Mouse (Mus musculus) small intestine, adult 2 months (tissue): ENCODE data around the gene Rsph3b.

Source experiments
- CTCF ChIP-seq: fragments of 200-500 bp; IDR thresholded peaks from 2 replicates; pipeline ENCODE4 v1.5.1; 2012; ENCODE audit warnings: low read depth, mild to moderate bottlenecking, control low read depth, inconsistent platforms, low read length, moderate library complexity, mixed read lengths; ENCODE audit not compliant: insufficient replicate concordance, insufficient read length; ENCODE audit errors: extremely low read depth
- POLR2A ChIP-seq: fragments of 200-500 bp; IDR thresholded peaks from 2 replicates; pipeline ENCODE4 v1.6.1; 2012; ENCODE audit warnings: low read depth, mild to moderate bottlenecking, control low read depth, inconsistent platforms, low read length, moderate library complexity

DNA sequence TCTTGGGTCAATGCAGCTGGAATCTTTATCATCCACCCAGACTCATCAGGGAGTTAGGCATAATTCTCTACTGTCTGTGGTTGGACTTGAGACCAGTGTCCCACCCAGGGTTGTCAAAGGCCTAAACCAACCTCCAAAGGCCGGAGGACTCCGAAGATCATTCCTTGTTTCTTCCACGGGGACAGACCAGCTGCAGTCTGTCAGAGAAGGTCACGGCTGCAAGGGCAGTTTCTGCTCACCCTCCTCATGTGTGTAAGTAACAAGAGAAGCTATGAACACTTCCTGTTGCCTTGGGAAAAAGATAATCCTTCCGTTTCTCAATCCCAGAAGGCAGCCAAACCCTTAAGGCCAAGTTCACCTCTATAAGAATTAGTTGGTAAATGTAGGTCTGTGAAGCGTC lies 85.0 kb downstream of the Rsph3b start:
- no peak for TF ChIP-seq CTCF
- no peak for TF ChIP-seq POLR2A
